In the genomic region with DNA sequence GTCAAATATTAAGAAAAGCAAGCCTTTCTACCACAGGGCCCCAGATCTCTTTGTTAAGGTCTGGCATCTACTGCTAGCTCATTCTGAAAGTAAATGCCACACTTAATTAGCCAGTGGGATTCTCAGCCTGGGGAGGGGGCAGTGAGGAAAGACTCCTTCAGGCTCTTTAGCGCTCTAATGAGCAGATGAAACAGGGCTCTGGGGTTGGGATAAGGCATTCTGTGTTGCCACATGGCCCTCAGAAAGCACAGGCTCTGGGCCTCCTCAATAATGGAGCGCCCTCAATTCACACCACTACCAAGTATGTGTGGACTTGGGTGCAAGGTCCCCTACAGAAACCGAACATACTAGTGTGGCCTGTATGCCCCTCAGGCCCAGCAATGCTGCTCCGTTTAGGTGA, we compare ENCODE assay signal across 11 mouse cellular contexts. TPM values are rescaled to one million over a fixed set of nuclear protein-coding genes. Genes with fewer than 3 reads are reported as not detected.
A peak's percentile ranks its signal among the peaks of the same experiment; 100 is the strongest.
DNase-seq lines count a peak whose midpoint lies in the region; ATAC-seq lines count a peak whose summit lies in the region.
"Had no signal": no experiment of that assay in that cellular context is flagged by ENCODE, and none has a peak within 500 bp of the region (broad histone marks: within the 10 kb centered on the region; RNA-seq: fewer than 3 reads in every experiment).

No protein-coding gene starts in this region.

- H3K27ac ChIP-seq in heart, embryonic 13.5 days (replicated peaks), result 0 out of 2 replicates have a peak overlapping the region, but pooled peaks have one; percentile 2
- peak overlapping the region; percentile 75 for H3K27ac ChIP-seq in embryonic facial prominence, embryonic 10.5 days (replicated peaks)
- H3K27ac ChIP-seq in hindbrain, embryonic 11.5 days (ENCODE audit: low read depth, low read length), result peak overlapping the region; percentile 58
- peak overlapping the region; percentile 51; the same call in 1 of the 2 replicates for H3K27ac ChIP-seq in neural tube, embryonic 15.5 days (replicated peaks)

- peaks cover 47% of the 10 kb centered on the region for H3K4me1 ChIP-seq in heart, embryonic 13.5 days
- peaks cover 72% of the 10 kb centered on the region for H3K4me1 ChIP-seq in embryonic facial prominence, embryonic 10.5 days
- H3K4me1 ChIP-seq in hindbrain, embryonic 11.5 days (replicated peaks; ENCODE audit: control insufficient read depth, insufficient read depth, low read length), result peaks cover 6% of the 10 kb centered on the region
- H3K4me1 ChIP-seq in neural tube, embryonic 15.5 days, result peaks cover 38% of the 10 kb centered on the region

- no peak for DNase-seq in heart, postnatal 25 days (ENCODE audit: low spot score)
- DNase-seq in embryonic facial prominence, embryonic 10.5 days (ENCODE audit: low spot score), result no peak
- DNase-seq in hindbrain, embryonic 11.5 days (ENCODE audit: low spot score), result no peak
- DNase-seq in spleen, postnatal 10 days (ENCODE audit: low spot score in 2 of 2), result no peak
- DNase-seq in ovary, postnatal 14 days (ENCODE audit: low spot score), result no peak
- DNase-seq in left cerebral cortex, adult 18-20 months (ENCODE audit: low spot score in 2 of 2), result no peak
- DNase-seq: heart, adult 11 months; kidney, postnatal 14 days had no signal

- no peaks in the 10 kb centered on the region for H3K9me3 ChIP-seq in heart, embryonic 13.5 days
- H3K9me3 ChIP-seq in embryonic facial prominence, embryonic 10.5 days, result no peaks in the 10 kb centered on the region
- H3K9me3 ChIP-seq in hindbrain, embryonic 11.5 days (ENCODE audit: control insufficient read depth, low read length), result no peaks in the 10 kb centered on the region
- no peaks in the 10 kb centered on the region for H3K9me3 ChIP-seq in neural tube, embryonic 15.5 days (replicated peaks)

- intact Hi-C loops in heart, postnatal 25 days (cut with DNase I), result no loop called here

- no peak overlapping the region for H3K4me2 ChIP-seq in heart, embryonic 13.5 days
- H3K4me2 ChIP-seq in hindbrain, embryonic 11.5 days (replicated peaks; ENCODE audit: low read depth, low read length), result no peak overlapping the region
- H3K4me2 ChIP-seq in neural tube, embryonic 15.5 days, result no peak overlapping the region
- H3K4me2 ChIP-seq: liver, embryonic 11.5 days had no signal

- no peaks in the 10 kb centered on the region for H3K36me3 ChIP-seq in heart, embryonic 13.5 days
- H3K36me3 ChIP-seq in embryonic facial prominence, embryonic 10.5 days (replicated peaks), result peaks cover 8% of the 10 kb centered on the region; the same call in 1 of the 2 replicates
- H3K36me3 ChIP-seq in hindbrain, embryonic 11.5 days (ENCODE audit: control insufficient read depth, insufficient read depth, low read length), result no peaks in the 10 kb centered on the region
- no peaks in the 10 kb centered on the region for H3K36me3 ChIP-seq in neural tube, embryonic 15.5 days

- no peak overlapping the region for H3K4me3 ChIP-seq in heart, embryonic 13.5 days
- H3K4me3 ChIP-seq in embryonic facial prominence, embryonic 10.5 days, result no peak overlapping the region
- no peak overlapping the region for H3K4me3 ChIP-seq in hindbrain, embryonic 11.5 days (ENCODE audit: low read depth, low read length)
- H3K4me3 ChIP-seq in neural tube, embryonic 15.5 days (replicated peaks), result no peak overlapping the region

- 83% methylated on average over 4 of the region's 4 CpGs for WGBS in heart, embryonic 13.5 days
- 55% methylated on average over 4 of the region's 4 CpGs for WGBS in embryonic facial prominence, embryonic 10.5 days
- 75% methylated on average over 4 of the region's 4 CpGs for WGBS in hindbrain, embryonic 11.5 days
- 65% methylated on average over 4 of the region's 4 CpGs for WGBS in neural tube, embryonic 15.5 days

- no peaks in the 10 kb centered on the region for H3K27me3 ChIP-seq in heart, embryonic 13.5 days (replicated peaks)
- no peaks in the 10 kb centered on the region for H3K27me3 ChIP-seq in embryonic facial prominence, embryonic 10.5 days (replicated peaks; ENCODE audit: low read depth, poor library complexity, severe bottlenecking)
- no peaks in the 10 kb centered on the region for H3K27me3 ChIP-seq in hindbrain, embryonic 11.5 days (ENCODE audit: control insufficient read depth, insufficient read depth, low read length)
- no peaks in the 10 kb centered on the region for H3K27me3 ChIP-seq in neural tube, embryonic 15.5 days (replicated peaks)

- no peak for ATAC-seq in heart, embryonic 13.5 days (ENCODE audit: extremely low read depth, insufficient number of reproducible peaks, low FRiP score, low TSS enrichment)
- no peak for ATAC-seq in hindbrain, embryonic 11.5 days (ENCODE audit: low FRiP score)
- no peak for ATAC-seq in neural tube, embryonic 15.5 days (ENCODE audit: low FRiP score)

- no peak overlapping the region for H3K9ac ChIP-seq in heart, embryonic 13.5 days
- no peak overlapping the region for H3K9ac ChIP-seq in hindbrain, embryonic 11.5 days (ENCODE audit: low read depth, low read length)
- no peak overlapping the region for H3K9ac ChIP-seq in neural tube, embryonic 15.5 days (replicated peaks)

RNA-seq across cellular contexts. Expression of a gene that starts 13.9 kb away (rescaled TPM):
- polyA plus RNA-seq in heart, embryonic 13.5 days (2015; fragmentation: Nextera tagmentation; extraction: Ambion mirVana), result 23.2 and 23.6 TPM in 2 replicates
- total RNA-seq in heart, postnatal 25 days (2021), result 10 to 100 TPM; 11.6 to 14.8 TPM
- 41.1 and 42.0 TPM in 2 replicates for polyA plus RNA-seq in embryonic facial prominence, embryonic 10.5 days (2016; fragmentation: Nextera tagmentation; extraction: Ambion mirVana)
- 40.0 and 45.2 TPM in 2 replicates for polyA plus RNA-seq in hindbrain, embryonic 11.5 days (2014; fragmentation: Nextera tagmentation; extraction: Ambion mirVana)
- polyA plus RNA-seq in neural tube, embryonic 15.5 days (2015; fragmentation: Nextera tagmentation; extraction: Ambion mirVana), result 27.3 and 29.8 TPM in 2 replicates
- total RNA-seq in left cerebral cortex, adult 18-20 months (2021), result 10 to 100 TPM in 1 of 2 experiments, 1 to 10 TPM in 1; 8.7 to 11.9 TPM

RNA-seq across cellular contexts. Expression of a gene that starts 21.7 kb away (rescaled TPM):
- 78.6 and 92.4 TPM in 2 replicates for polyA plus RNA-seq in heart, embryonic 13.5 days (2015; fragmentation: Nextera tagmentation; extraction: Ambion mirVana)
- 10 to 100 TPM; 51.1 to 57.1 TPM for total RNA-seq in heart, postnatal 25 days (2021)
- polyA plus RNA-seq in embryonic facial prominence, embryonic 10.5 days (2016; fragmentation: Nextera tagmentation; extraction: Ambion mirVana), result 135 and 144 TPM in 2 replicates
- polyA plus RNA-seq in hindbrain, embryonic 11.5 days (2014; fragmentation: Nextera tagmentation; extraction: Ambion mirVana), result 113 and 116 TPM in 2 replicates
- polyA plus RNA-seq in neural tube, embryonic 15.5 days (2015; fragmentation: Nextera tagmentation; extraction: Ambion mirVana), result 107 and 108 TPM in 2 replicates
- 10 to 100 TPM; 38.0 to 38.2 TPM for total RNA-seq in left cerebral cortex, adult 18-20 months (2021)

Comparison
In these comparisons a context has a peak if more than half of its experiments do, and no peak if none do; other contexts are left out.
1. H3K27ac ChIP-seq: peak in every context shown above with its lines; median percentile 75 in embryonic facial prominence, embryonic 10.5 days; 58 in hindbrain, embryonic 11.5 days; 51 in neural tube, embryonic 15.5 days; 2 in heart, embryonic 13.5 days.